Mouse (Mus musculus) lung, adult 2 months (tissue): ENCODE results near the gene Pakap.

Experiments
- CTCF ChIP-seq: fragments of 200-500 bp; IDR thresholded peaks from 2 replicates; pipeline ENCODE4 v1.5.1; 2011; ENCODE audit warnings: mild to moderate bottlenecking, low read length, control low read depth; ENCODE audit not compliant: insufficient read depth
- POLR2A ChIP-seq: fragments of 200-500 bp; IDR thresholded peaks from 2 replicates; pipeline ENCODE4 v1.6.1; 2011; ENCODE audit warnings: low read depth, mild to moderate bottlenecking, control low read depth, low read length, borderline replicate concordance; ENCODE audit errors: extremely low read depth

GRCm38 (mm10) chr4:57862269-57862986 lies 294.4 kb downstream of the Pakap start:
- TF ChIP-seq CTCF (no peak), POLR2A (no peak)
